Mouse (Mus musculus): Measurements from ENCODE around the gene Panx3. TPM values are rescaled to one million over a fixed set of nuclear protein-coding genes. Genes with fewer than 3 reads are reported as not detected.

The Panx3 gene
- polyA plus RNA-seq, 1 experiment from 2014 or later = 0.08 TPM

DNA sequence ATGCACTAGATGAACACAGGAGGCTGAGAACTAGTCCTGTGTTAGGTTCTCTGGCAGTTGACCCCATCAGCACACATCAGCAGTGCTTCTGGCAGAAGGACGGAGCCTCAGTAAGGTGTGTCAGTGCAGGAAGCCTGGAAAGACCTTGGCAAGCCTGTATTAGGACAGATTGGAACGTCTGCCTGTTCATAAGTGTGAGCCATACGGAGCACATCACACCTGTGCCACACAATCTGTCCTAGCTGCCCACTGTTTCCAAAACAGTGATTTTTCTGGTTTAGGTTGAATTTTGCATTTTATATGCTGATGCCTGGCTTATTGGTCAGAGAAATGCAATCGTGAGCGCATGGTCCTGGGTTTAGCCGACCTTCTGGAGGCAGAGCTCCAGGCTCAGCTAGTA lies 47.7 kb downstream of the Panx3 start:
- H3K9me3 ChIP-seq (replicated peaks; ENCODE audit: control insufficient read depth, low read length) = no peaks in the 10 kb centered on the region
- no peak overlapping the region for H3K4me3 ChIP-seq (ENCODE audit: low read depth, low read length)
- no peak for DNase-seq (ENCODE audit: low spot score)
- no peaks in the 10 kb centered on the region for H3K36me3 ChIP-seq (replicated peaks; ENCODE audit: control insufficient read depth, insufficient read depth, low read depth, low read length)
- no peaks in the 10 kb centered on the region for H3K4me1 ChIP-seq (ENCODE audit: control insufficient read depth, insufficient read depth, low read length)
- H3K9ac ChIP-seq (replicated peaks; ENCODE audit: low read length) = no peak overlapping the region
- no peak overlapping the region for H3K27ac ChIP-seq (replicated peaks; ENCODE audit: low read depth, low read length)
- no peak for ATAC-seq (replicated peaks; ENCODE audit: insufficient number of reproducible peaks, low FRiP score, low TSS enrichment, low read depth)
- WGBS = 85% methylated on average over 6 of the region's 6 CpGs
- H3K4me2 ChIP-seq (ENCODE audit: low read depth, low read length) = no peak overlapping the region
- no peaks in the 10 kb centered on the region for H3K27me3 ChIP-seq (ENCODE audit: control insufficient read depth, insufficient read depth, low read length)

- no peaks in the 10 kb centered on the region for H3K4me1 ChIP-seq (ENCODE audit: control insufficient read depth, insufficient read depth, low read length)
- no peak overlapping the region for H3K4me2 ChIP-seq (ENCODE audit: low read depth, low read length)
- no peak overlapping the region for H3K4me3 ChIP-seq (ENCODE audit: low read depth, low read length)
- no peak overlapping the region for H3K27ac ChIP-seq (replicated peaks; ENCODE audit: low read depth, low read length)
- ATAC-seq (replicated peaks; ENCODE audit: insufficient number of reproducible peaks, low FRiP score, low TSS enrichment, low read depth) (no peak), DNase-seq (ENCODE audit: low spot score) (peak; percentile 61)
- no peak overlapping the region for H3K9ac ChIP-seq (replicated peaks; ENCODE audit: low read length)
- WGBS = 51% methylated on average over 2 of the region's 2 CpGs
- no peaks in the 10 kb centered on the region for H3K36me3 ChIP-seq (replicated peaks; ENCODE audit: control insufficient read depth, insufficient read depth, low read depth, low read length)
- H3K9me3 ChIP-seq (replicated peaks; ENCODE audit: control insufficient read depth, low read length) = no peaks in the 10 kb centered on the region
- no peaks in the 10 kb centered on the region for H3K27me3 ChIP-seq (ENCODE audit: control insufficient read depth, insufficient read depth, low read length)
These were observed 52.3 kb downstream of the Panx3 start for GRCm38 (mm10) chr9:37616770-37617169.

GRCm38 (mm10) chr9:37615220-37615619 lies 53.8 kb downstream of the Panx3 start:
- ATAC-seq (replicated peaks; ENCODE audit: insufficient number of reproducible peaks, low FRiP score, low TSS enrichment, low read depth) (no peak), DNase-seq (ENCODE audit: low spot score) (no peak)
- WGBS = 76% methylated on average over 5 of the region's 5 CpGs

DNA sequence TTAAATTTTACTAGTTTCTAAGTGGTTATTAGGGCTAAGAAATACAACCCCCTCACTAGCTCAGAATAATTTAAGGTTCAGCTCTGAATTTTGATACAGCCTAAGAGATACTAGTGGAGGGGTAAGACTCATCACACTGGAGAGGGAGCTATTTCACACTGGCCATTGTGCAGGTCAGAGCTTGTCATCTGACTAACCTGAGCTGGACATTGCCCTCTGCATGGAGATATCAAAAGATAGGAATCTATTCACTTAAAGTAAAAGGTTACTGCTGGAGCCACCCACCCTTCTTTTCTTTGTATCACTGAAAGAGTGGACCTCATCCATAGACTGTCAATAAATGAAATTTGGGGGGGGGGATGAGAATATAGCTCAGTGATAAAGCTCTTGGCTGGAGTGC lies 54.7 kb downstream of the Panx3 start:
- Histone ChIP-seq H3K27ac (replicated peaks; ENCODE audit: low read depth, low read length) (no peak overlapping the region), H3K4me1 (ENCODE audit: control insufficient read depth, insufficient read depth, low read length) (no peaks in the 10 kb centered on the region), H3K9me3 (replicated peaks; ENCODE audit: control insufficient read depth, low read length) (no peaks in the 10 kb centered on the region), H3K4me3 (ENCODE audit: low read depth, low read length) (no peak overlapping the region), H3K4me2 (ENCODE audit: low read depth, low read length) (no peak overlapping the region), H3K36me3 (replicated peaks; ENCODE audit: control insufficient read depth, insufficient read depth, low read depth, low read length) (no peaks in the 10 kb centered on the region), H3K9ac (replicated peaks; ENCODE audit: low read length) (no peak overlapping the region), H3K27me3 (ENCODE audit: control insufficient read depth, insufficient read depth, low read length) (no peaks in the 10 kb centered on the region)
- DNase-seq (ENCODE audit: low spot score) (no peak), ATAC-seq (replicated peaks; ENCODE audit: insufficient number of reproducible peaks, low FRiP score, low TSS enrichment, low read depth) (peak; percentile 15; the same call in 1 of the 2 replicates)

More at GRCm38 (mm10) chr9:37615220-37615619, 53.8 kb downstream of the Panx3 start:
- Histone ChIP-seq H3K27ac (replicated peaks; ENCODE audit: low read depth, low read length) (no peak overlapping the region), H3K27me3 (ENCODE audit: control insufficient read depth, insufficient read depth, low read length) (no peaks in the 10 kb centered on the region), H3K36me3 (replicated peaks; ENCODE audit: control insufficient read depth, insufficient read depth, low read depth, low read length) (no peaks in the 10 kb centered on the region), H3K4me2 (ENCODE audit: low read depth, low read length) (no peak overlapping the region), H3K4me3 (ENCODE audit: low read depth, low read length) (no peak overlapping the region), H3K4me1 (ENCODE audit: control insufficient read depth, insufficient read depth, low read length) (no peaks in the 10 kb centered on the region), H3K9me3 (replicated peaks; ENCODE audit: control insufficient read depth, low read length) (no peaks in the 10 kb centered on the region), H3K9ac (replicated peaks; ENCODE audit: low read length) (no peak overlapping the region)

DNA sequence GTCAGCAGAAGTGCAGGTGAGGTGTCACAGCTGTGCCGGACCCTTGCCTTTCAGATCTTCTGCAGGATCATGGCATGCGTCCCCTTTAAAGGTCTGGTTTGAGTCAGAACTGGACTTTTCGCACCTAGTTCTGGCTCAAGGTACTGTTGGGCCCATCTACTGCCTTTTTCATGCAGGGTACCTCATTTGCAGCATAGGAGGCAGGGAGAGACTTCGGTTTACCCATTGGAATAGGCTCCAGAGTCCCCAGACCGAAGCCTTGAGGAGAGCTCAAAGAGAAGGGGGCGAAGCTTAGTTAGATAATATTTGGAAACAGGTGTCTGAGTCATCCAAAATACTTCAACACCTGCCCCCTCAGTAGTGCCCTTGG lies 55.1 kb downstream of the Panx3 start:
- peak overlapping the region; percentile 48 for H3K4me2 ChIP-seq (ENCODE audit: low read depth, low read length)
- H3K36me3 ChIP-seq (replicated peaks; ENCODE audit: control insufficient read depth, insufficient read depth, low read depth, low read length) = no peaks in the 10 kb centered on the region
- H3K4me3 ChIP-seq (ENCODE audit: low read depth, low read length) = peak overlapping the region; percentile 44
- peak; percentile 53 for ATAC-seq (replicated peaks; ENCODE audit: insufficient number of reproducible peaks, low FRiP score, low TSS enrichment, low read depth)
- no peaks in the 10 kb centered on the region for H3K4me1 ChIP-seq (ENCODE audit: control insufficient read depth, insufficient read depth, low read length)
- H3K9ac ChIP-seq (replicated peaks; ENCODE audit: low read length) = peak overlapping the region; percentile 46
- no peak overlapping the region for H3K27ac ChIP-seq (replicated peaks; ENCODE audit: low read depth, low read length)
- DNase-seq (ENCODE audit: low spot score) = no peak
- WGBS = 21% methylated on average over 6 of the region's 6 CpGs
- no peaks in the 10 kb centered on the region for H3K27me3 ChIP-seq (ENCODE audit: control insufficient read depth, insufficient read depth, low read length)
- H3K9me3 ChIP-seq (replicated peaks; ENCODE audit: control insufficient read depth, low read length) = no peaks in the 10 kb centered on the region

- H3K9me3 ChIP-seq (replicated peaks; ENCODE audit: control insufficient read depth, low read length) = no peaks in the 10 kb centered on the region
- ATAC-seq (replicated peaks; ENCODE audit: insufficient number of reproducible peaks, low FRiP score, low TSS enrichment, low read depth) = peak; percentile 95
- peak within 1 kb of the TSS; percentile 44 for H3K4me3 ChIP-seq (ENCODE audit: low read depth, low read length)
- no peaks in the 10 kb centered on the region for H3K4me1 ChIP-seq (ENCODE audit: control insufficient read depth, insufficient read depth, low read length)
- H3K27ac ChIP-seq (replicated peaks; ENCODE audit: low read depth, low read length) = no peak within 1 kb of the TSS
- no peaks in the 10 kb centered on the region for H3K27me3 ChIP-seq (ENCODE audit: control insufficient read depth, insufficient read depth, low read length)
- no peaks in the 10 kb centered on the region for H3K36me3 ChIP-seq (replicated peaks; ENCODE audit: control insufficient read depth, insufficient read depth, low read depth, low read length)
- under 1% methylated on average over 45 of the region's 45 CpGs for WGBS
- peak within 1 kb of the TSS; percentile 65 for H3K9ac ChIP-seq (replicated peaks; ENCODE audit: low read length)
- H3K4me2 ChIP-seq (ENCODE audit: low read depth, low read length) = peak within 1 kb of the TSS; percentile 48
- DNase-seq (ENCODE audit: low spot score) = peak; percentile 96
These were observed 55.7 kb downstream of the Panx3 start, which contains the start of gene Spa17 for GRCm38 (mm10) chr9:37613182-37613910. Gene Spa17 (minus strand): TSS chr9:37613722.

Other genes starting within 250 kb of the Panx3 start
- 4.9 and 6.6 TPM in 2 replicates for gene Robo3, start 236.0 kb downstream of the Panx3 start, polyA plus RNA-seq (2014; fragmentation: Nextera tagmentation; extraction: Ambion mirVana)
- gene Msantd2, start 179.9 kb downstream of the Panx3 start, polyA plus RNA-seq (2014; fragmentation: Nextera tagmentation; extraction: Ambion mirVana) = 32.8 and 33.0 TPM in 2 replicates
- gene Esam, start 141.2 kb downstream of the Panx3 start, polyA plus RNA-seq (2014; fragmentation: Nextera tagmentation; extraction: Ambion mirVana) = 26.3 and 33.1 TPM in 2 replicates
- 0.49 TPM in 1 of 2 replicates, not detected in the other for gene Vsig2, start 130.0 kb downstream of the Panx3 start, polyA plus RNA-seq (2014; fragmentation: Nextera tagmentation; extraction: Ambion mirVana)
- gene Nrgn, start 116.3 kb downstream of the Panx3 start, polyA plus RNA-seq (2014; fragmentation: Nextera tagmentation; extraction: Ambion mirVana) = 1.9 and 3.4 TPM in 2 replicates
- 5.8 and 8.0 TPM in 2 replicates for gene Siae, start 113.5 kb downstream of the Panx3 start, polyA plus RNA-seq (2014; fragmentation: Nextera tagmentation; extraction: Ambion mirVana)
- 10.7 and 11.0 TPM in 2 replicates for gene Spa17, start 55.5 kb downstream of the Panx3 start, polyA plus RNA-seq (2014; fragmentation: Nextera tagmentation; extraction: Ambion mirVana)
- gene Tbrg1, start 11.9 kb downstream of the Panx3 start, polyA plus RNA-seq (2014; fragmentation: Nextera tagmentation; extraction: Ambion mirVana) = 137 and 149 TPM in 2 replicates
- not detected in 2 replicates for gene Olfr160, start 47.0 kb upstream of the Panx3 start, polyA plus RNA-seq (2014; fragmentation: Nextera tagmentation; extraction: Ambion mirVana)
- not detected in 2 replicates for gene Olfr874, start 75.9 kb upstream of the Panx3 start, polyA plus RNA-seq (2014; fragmentation: Nextera tagmentation; extraction: Ambion mirVana)
- not detected in 2 replicates for gene Olfr875, start 102.6 kb upstream of the Panx3 start, polyA plus RNA-seq (2014; fragmentation: Nextera tagmentation; extraction: Ambion mirVana)
- not detected in 2 replicates for gene Olfr876, start 133.8 kb upstream of the Panx3 start, polyA plus RNA-seq (2014; fragmentation: Nextera tagmentation; extraction: Ambion mirVana)
- gene Olfr877, start 185.0 kb upstream of the Panx3 start, polyA plus RNA-seq (2014; fragmentation: Nextera tagmentation; extraction: Ambion mirVana) = not detected in 2 replicates
- gene Olfr145, start 227.5 kb upstream of the Panx3 start, polyA plus RNA-seq (2014; fragmentation: Nextera tagmentation; extraction: Ambion mirVana) = 0.04 TPM in 1 of 2 replicates, not detected in the other
- gene Olfr878, start 248.6 kb upstream of the Panx3 start, polyA plus RNA-seq (2014; fragmentation: Nextera tagmentation; extraction: Ambion mirVana) = not detected in 2 replicates

Data from embryonic facial prominence, embryonic 11.5 days (tissue).